Mouse (Mus musculus): ENCODE data around the gene Cxcr6. TPM values are rescaled to one million over a fixed set of nuclear protein-coding genes. Genes with fewer than 3 reads are reported as not detected.

The Cxcr6 gene
- polyA plus RNA-seq, 2 experiments: 0.04 to 0.18 TPM

GRCm38 (mm10) chr9:123814326-123814725 lies 8.1 kb downstream of the Cxcr6 start:
- H3K27me3 ChIP-seq (ENCODE audit: control insufficient read depth, insufficient read depth, low read length): no peaks in the 10 kb centered on the region
- no peaks in the 10 kb centered on the region for H3K4me1 ChIP-seq (replicated peaks; ENCODE audit: control insufficient read depth in 2 of 2, insufficient read depth in 2 of 2, low read length in 1 of 2)
- DNase-seq (ENCODE audit: low read depth in 3 of 3, low spot score in 3 of 3): no peak
- WGBS (ENCODE audit: insufficient replicate concordance): 52% methylated on average over 2 of the region's 2 CpGs
- TF ChIP-seq EP300 (IDR thresholded peaks at IDR 0.05; ENCODE audit: low read depth) (no peak), CTCF (IDR thresholded peaks at IDR 0.05; ENCODE audit: low read depth) (no peak)
- peaks cover 10% of the 10 kb centered on the region for H3K36me3 ChIP-seq (replicated peaks; ENCODE audit: control insufficient read depth, insufficient read depth, low read depth)
- ATAC-seq (ENCODE audit: insufficient read depth): no peak
- H3K9me3 ChIP-seq (ENCODE audit: control insufficient read depth, low read length): no peaks in the 10 kb centered on the region
- H3K9ac ChIP-seq (replicated peaks): no peak overlapping the region
- no peak overlapping the region for H3K4me2 ChIP-seq (ENCODE audit: low read depth)
- H3K27ac ChIP-seq: no peak overlapping the region
- H3K4me3 ChIP-seq (ENCODE audit: insufficient read depth in 1 of 2, low read depth in 2 of 2, low read length in 2 of 2): no peak overlapping the region

GRCm38 (mm10) chr9:123814821-123815220 lies 8.5 kb downstream of the Cxcr6 start:
- WGBS (ENCODE audit: insufficient replicate concordance): 58% methylated on average over 4 of the region's 4 CpGs
- ATAC-seq (ENCODE audit: insufficient read depth) (no peak), DNase-seq (ENCODE audit: low read depth in 3 of 3, low spot score in 3 of 3) (no peak)
- no peak overlapping the region for H3K4me3 ChIP-seq (ENCODE audit: insufficient read depth in 1 of 2, low read depth in 2 of 2, low read length in 2 of 2)
- no peaks in the 10 kb centered on the region for H3K9me3 ChIP-seq (ENCODE audit: control insufficient read depth, low read length)
- no peak overlapping the region for H3K9ac ChIP-seq (replicated peaks)
- no peaks in the 10 kb centered on the region for H3K4me1 ChIP-seq (replicated peaks; ENCODE audit: control insufficient read depth in 2 of 2, insufficient read depth in 2 of 2, low read length in 1 of 2)
- H3K27me3 ChIP-seq (ENCODE audit: control insufficient read depth, insufficient read depth, low read length): no peaks in the 10 kb centered on the region
- H3K4me2 ChIP-seq (ENCODE audit: low read depth): no peak overlapping the region
- TF ChIP-seq CTCF (IDR thresholded peaks at IDR 0.05; ENCODE audit: low read depth): no peak
- no peak for TF ChIP-seq EP300 (IDR thresholded peaks at IDR 0.05; ENCODE audit: low read depth)
- H3K36me3 ChIP-seq (replicated peaks; ENCODE audit: control insufficient read depth, insufficient read depth, low read depth): peaks cover 10% of the 10 kb centered on the region
- H3K27ac ChIP-seq: no peak overlapping the region

- no peaks in the 10 kb centered on the region for H3K9me3 ChIP-seq (ENCODE audit: control insufficient read depth, low read length)
- H3K27ac ChIP-seq: no peak overlapping the region
- ATAC-seq (ENCODE audit: insufficient read depth) (no peak), DNase-seq (ENCODE audit: low read depth in 3 of 3, low spot score in 3 of 3) (no peak)
- 59% methylated on average over 3 of the region's 3 CpGs for WGBS (ENCODE audit: insufficient replicate concordance)
- H3K4me1 ChIP-seq (replicated peaks; ENCODE audit: control insufficient read depth in 2 of 2, insufficient read depth in 2 of 2, low read length in 1 of 2): no peaks in the 10 kb centered on the region
- no peak overlapping the region for H3K4me3 ChIP-seq (ENCODE audit: insufficient read depth in 1 of 2, low read depth in 2 of 2, low read length in 2 of 2)
- H3K36me3 ChIP-seq (replicated peaks; ENCODE audit: control insufficient read depth, insufficient read depth, low read depth): peaks cover 10% of the 10 kb centered on the region
- TF ChIP-seq CTCF (IDR thresholded peaks at IDR 0.05; ENCODE audit: low read depth): no peak
- no peak for TF ChIP-seq EP300 (IDR thresholded peaks at IDR 0.05; ENCODE audit: low read depth)
- H3K4me2 ChIP-seq (ENCODE audit: low read depth): no peak overlapping the region
- no peak overlapping the region for H3K9ac ChIP-seq (replicated peaks)
- no peaks in the 10 kb centered on the region for H3K27me3 ChIP-seq (ENCODE audit: control insufficient read depth, insufficient read depth, low read length)
Measured at GRCm38 (mm10) chr9:123815444-123815843, 9.2 kb downstream of the Cxcr6 start.

GRCm38 (mm10) chr9:123815996-123816395 lies 9.7 kb downstream of the Cxcr6 start:
- no peak overlapping the region for H3K9ac ChIP-seq (replicated peaks)
- no peak overlapping the region for H3K27ac ChIP-seq
- ATAC-seq (ENCODE audit: insufficient read depth) (no peak), DNase-seq (ENCODE audit: low read depth in 3 of 3, low spot score in 3 of 3) (no peak)
- 56% methylated on average over 1 of the region's 1 CpGs for WGBS (ENCODE audit: insufficient replicate concordance)
- H3K4me3 ChIP-seq (ENCODE audit: insufficient read depth in 1 of 2, low read depth in 2 of 2, low read length in 2 of 2): no peak overlapping the region
- no peak overlapping the region for H3K4me2 ChIP-seq (ENCODE audit: low read depth)
- no peaks in the 10 kb centered on the region for H3K27me3 ChIP-seq (ENCODE audit: control insufficient read depth, insufficient read depth, low read length)
- peaks cover 10% of the 10 kb centered on the region for H3K36me3 ChIP-seq (replicated peaks; ENCODE audit: control insufficient read depth, insufficient read depth, low read depth)
- TF ChIP-seq CTCF (IDR thresholded peaks at IDR 0.05; ENCODE audit: low read depth): no peak
- TF ChIP-seq EP300 (IDR thresholded peaks at IDR 0.05; ENCODE audit: low read depth): no peak
- no peaks in the 10 kb centered on the region for H3K9me3 ChIP-seq (ENCODE audit: control insufficient read depth, low read length)
- H3K4me1 ChIP-seq (replicated peaks; ENCODE audit: control insufficient read depth in 2 of 2, insufficient read depth in 2 of 2, low read length in 1 of 2): no peaks in the 10 kb centered on the region

- TF ChIP-seq CTCF (IDR thresholded peaks at IDR 0.05; ENCODE audit: low read depth): no peak
- no peak for TF ChIP-seq EP300 (IDR thresholded peaks at IDR 0.05; ENCODE audit: low read depth)
- no peaks in the 10 kb centered on the region for H3K9me3 ChIP-seq (ENCODE audit: control insufficient read depth, low read length)
- H3K4me1 ChIP-seq (replicated peaks; ENCODE audit: control insufficient read depth in 2 of 2, insufficient read depth in 2 of 2, low read length in 1 of 2): no peaks in the 10 kb centered on the region
- no peak overlapping the region for H3K4me2 ChIP-seq (ENCODE audit: low read depth)
- ATAC-seq (ENCODE audit: insufficient read depth) (no peak), DNase-seq (ENCODE audit: low read depth in 3 of 3, low spot score in 3 of 3) (no peak)
- 65% methylated on average over 2 of the region's 2 CpGs for WGBS (ENCODE audit: insufficient replicate concordance)
- no peak overlapping the region for H3K4me3 ChIP-seq (ENCODE audit: insufficient read depth in 1 of 2, low read depth in 2 of 2, low read length in 2 of 2)
- no peak overlapping the region for H3K27ac ChIP-seq
- no peaks in the 10 kb centered on the region for H3K27me3 ChIP-seq (ENCODE audit: control insufficient read depth, insufficient read depth, low read length)
- H3K9ac ChIP-seq (replicated peaks): no peak overlapping the region
- H3K36me3 ChIP-seq (replicated peaks; ENCODE audit: control insufficient read depth, insufficient read depth, low read depth): peaks cover 18% of the 10 kb centered on the region
Measured at GRCm38 (mm10) chr9:123818601-123819000, 12.3 kb downstream of the Cxcr6 start.
